Mouse (Mus musculus): ENCODE results near the gene Zfp106. TPM values are rescaled to one million over a fixed set of nuclear protein-coding genes. Genes with fewer than 3 reads are reported as not detected.
A peak's percentile ranks its signal among the peaks of the same experiment; 100 is the strongest.

Zfp106 gene
- total RNA-seq, 2 experiments from 2014 or later = 287 to 310 TPM

DNA sequence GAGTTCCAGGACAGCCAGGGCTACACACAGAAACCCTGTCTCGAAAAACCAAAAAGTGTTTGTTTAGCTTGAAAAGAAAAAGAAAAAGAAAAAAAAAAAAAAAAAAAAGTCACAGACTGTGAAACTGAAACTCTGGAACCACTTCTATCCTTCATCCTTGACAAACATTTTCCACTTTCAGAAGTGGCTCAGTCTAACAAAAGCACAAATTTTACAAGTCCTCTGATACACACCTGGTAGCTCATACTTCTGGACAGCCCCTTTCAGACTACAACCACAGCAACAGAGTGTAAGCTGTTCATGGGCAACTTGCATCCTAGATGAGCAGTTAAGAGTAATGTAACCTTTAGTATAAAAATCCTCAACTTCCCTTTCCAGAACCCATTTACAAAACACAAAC lies 2.1 kb downstream of the Zfp106 start:
- intact Hi-C loops (cut with DNase I; ENCODE audit: low total_unique reads) = no loop called here

GRCm38 (mm10) chr2:120558813-120559212 lies 4.8 kb downstream of the Zfp106 start:
- intact Hi-C loops (cut with DNase I; ENCODE audit: low total_unique reads) = no loop called here
- DNase-seq = no peak

More for the DNA sequence above, 2.1 kb downstream of the Zfp106 start:
- DNase-seq = no peak

DNA sequence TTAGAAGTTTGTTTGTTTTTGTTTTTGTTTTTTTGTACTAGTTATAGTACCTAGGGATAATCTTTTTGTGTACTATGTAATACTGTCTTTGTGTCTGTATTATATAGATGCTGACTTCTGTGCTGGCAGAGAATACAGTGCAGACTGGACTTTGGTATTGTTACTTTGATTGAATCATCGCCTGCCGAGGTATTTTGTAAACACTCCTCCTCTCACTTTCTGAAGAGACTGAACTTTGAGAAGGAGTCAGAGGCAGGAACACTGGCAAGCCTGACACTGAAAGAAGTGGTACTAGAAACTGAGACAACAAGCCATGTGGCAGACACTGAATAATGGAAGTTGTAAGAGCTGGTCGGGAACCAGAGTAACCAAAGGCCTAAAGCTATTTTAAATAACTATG lies 6.8 kb downstream of the Zfp106 start:
- DNase-seq = no peak
- intact Hi-C loops (cut with DNase I; ENCODE audit: low total_unique reads) = no loop called here

GRCm38 (mm10) chr2:120544732-120545131 lies 18.9 kb downstream of the Zfp106 start:
- no peak for DNase-seq
- intact Hi-C loops (cut with DNase I; ENCODE audit: low total_unique reads) = no loop called here

GRCm38 (mm10) chr2:120539778-120540208 lies 23.9 kb downstream of the Zfp106 start:
- intact Hi-C loops (cut with DNase I; ENCODE audit: low total_unique reads) = no loop called here
- DNase-seq = peak; percentile 74

DNA sequence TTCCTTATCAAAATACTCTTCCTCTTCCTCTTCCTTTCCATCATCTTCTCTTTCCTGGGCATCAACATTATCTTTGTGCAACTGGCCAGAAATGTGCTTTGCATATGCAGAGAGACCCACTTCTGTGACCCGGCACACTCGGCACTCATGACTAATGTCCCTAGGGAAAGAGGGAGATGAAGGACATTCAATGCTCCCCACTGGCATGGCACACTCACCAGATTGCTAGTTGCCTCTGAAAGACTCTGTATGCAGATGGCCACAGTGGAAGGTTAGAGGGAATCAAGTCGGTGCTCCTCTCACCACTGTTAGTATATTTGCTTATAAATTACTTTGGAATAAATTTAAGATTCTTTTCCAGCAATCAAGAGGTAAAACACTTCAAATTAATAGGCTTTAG lies 24.3 kb downstream of the Zfp106 start:
- intact Hi-C loops (cut with DNase I; ENCODE audit: low total_unique reads) = no loop called here
- no peak for DNase-seq

DNA sequence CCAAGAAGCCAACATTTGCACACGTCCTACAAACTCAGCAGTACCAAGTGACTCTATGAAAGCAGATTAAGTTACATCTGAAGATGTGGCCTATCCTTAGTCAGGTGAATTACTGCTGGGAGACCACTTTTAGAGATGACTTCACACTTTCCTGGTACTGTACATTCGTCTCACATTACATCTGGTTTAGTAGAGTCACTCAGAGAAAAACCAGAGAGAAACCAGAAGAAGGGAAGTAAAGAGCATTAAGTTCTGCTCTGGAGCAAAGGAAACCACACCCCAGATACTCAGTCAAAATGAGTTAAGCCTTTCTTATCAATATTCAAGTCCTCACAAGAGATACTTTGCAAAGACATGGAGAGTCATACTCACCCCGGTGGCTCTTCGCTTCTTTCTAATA lies 32.4 kb downstream of the Zfp106 start:
- no peak for DNase-seq
- intact Hi-C loops (cut with DNase I; ENCODE audit: low total_unique reads) = no loop called here

DNA sequence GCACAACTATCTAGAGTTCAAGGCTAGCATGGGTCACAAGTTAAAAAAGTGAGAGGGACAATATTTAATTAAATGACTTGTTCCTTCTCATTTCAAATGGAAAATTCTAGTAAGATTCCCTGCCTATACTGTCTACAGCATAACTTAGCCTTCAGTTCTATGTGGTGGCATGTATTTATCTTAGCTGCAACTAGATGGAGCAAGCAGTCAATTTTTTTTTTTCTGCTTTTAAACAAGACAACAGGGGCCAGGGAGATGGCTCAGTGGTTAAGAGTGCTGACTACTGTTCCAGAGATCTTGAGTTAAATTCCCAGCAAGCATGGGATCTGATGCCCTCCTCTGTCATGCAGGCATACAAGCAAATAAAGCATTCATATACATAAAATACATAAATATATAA lies 34.1 kb downstream of the Zfp106 start:
- intact Hi-C loops (cut with DNase I; ENCODE audit: low total_unique reads) = loop anchor here (5.0 kb wide), 1 partner anchor 78 kb away; the partner anchor contains the start of genes Haus2 and Lrrc57

DNA sequence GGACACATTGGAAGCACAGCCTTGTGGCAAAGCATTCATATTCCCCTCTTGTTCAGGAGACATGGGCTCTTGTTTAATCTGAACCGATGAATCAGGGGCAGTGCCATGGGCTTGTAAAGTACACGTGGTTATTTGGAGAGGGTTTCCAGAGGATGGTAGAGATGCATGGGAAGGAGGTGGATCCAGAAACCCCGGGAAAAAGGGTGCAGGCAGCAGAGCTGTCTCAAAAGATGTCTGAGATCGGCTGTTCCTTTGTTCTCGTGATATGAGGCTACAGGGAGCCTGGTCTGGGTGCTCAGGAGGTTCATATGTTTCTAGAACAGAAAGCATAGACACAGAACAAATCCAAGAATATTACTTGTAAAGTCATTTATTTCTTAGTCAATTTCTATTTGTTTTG lies 36.9 kb downstream of the Zfp106 start:
- DNase-seq = no peak
- intact Hi-C loops (cut with DNase I; ENCODE audit: low total_unique reads) = loop anchor here (5.0 kb wide), 1 partner anchor 81 kb away; the partner anchor contains the start of genes Haus2 and Lrrc57

More for the DNA sequence above, 34.1 kb downstream of the Zfp106 start:
- no peak for DNase-seq

DNA sequence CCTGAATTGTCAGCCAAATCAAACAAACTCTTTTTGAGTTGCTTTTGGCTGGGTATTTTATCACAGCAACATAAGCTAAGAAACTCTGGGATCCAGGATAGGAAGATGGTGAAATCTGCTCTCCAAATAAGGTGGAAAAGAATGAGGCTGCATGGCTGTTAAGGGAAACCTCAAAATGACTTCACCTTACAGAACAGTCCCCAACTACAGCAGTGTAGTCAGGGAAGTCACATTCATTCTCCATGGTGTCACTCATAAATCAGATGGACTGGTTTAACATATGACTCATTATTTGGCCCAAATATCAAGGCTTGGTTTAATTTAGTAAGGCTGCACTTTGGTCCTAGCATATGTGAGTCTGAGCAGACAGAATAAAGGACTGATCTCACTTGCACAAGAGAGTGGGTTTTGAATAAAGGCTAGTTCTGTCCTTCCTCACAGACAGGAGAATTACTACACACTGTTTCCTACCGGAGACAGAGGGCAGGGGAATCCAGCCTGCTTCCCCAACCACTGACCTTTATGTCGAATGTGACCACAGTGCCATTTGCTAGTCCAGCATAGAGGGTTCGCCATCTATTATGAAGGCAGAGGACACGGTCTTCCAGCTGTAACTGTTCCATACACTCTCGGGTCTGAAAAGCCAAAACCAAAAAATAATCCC lies 45.0 kb downstream of the Zfp106 start:
- no peak for DNase-seq
- intact Hi-C loops (cut with DNase I; ENCODE audit: low total_unique reads) = no loop called here

GRCm38 (mm10) chr2:120514181-120514580 lies 49.5 kb downstream of the Zfp106 start:
- DNase-seq = no peak
- intact Hi-C loops (cut with DNase I; ENCODE audit: low total_unique reads) = no loop called here

GRCm38 (mm10) chr2:120503992-120504391 lies 59.7 kb downstream of the Zfp106 start:
- DNase-seq = no peak
- intact Hi-C loops (cut with DNase I; ENCODE audit: low total_unique reads) = no loop called here

- intact Hi-C loops (cut with DNase I; ENCODE audit: low total_unique reads) = no loop called here
- no peak for DNase-seq
Observed at GRCm38 (mm10) chr2:120503094-120503493, 60.5 kb downstream of the Zfp106 start.

- peak; percentile 17 for DNase-seq
- intact Hi-C loops (cut with DNase I; ENCODE audit: low total_unique reads) = no loop called here
Observed at GRCm38 (mm10) chr2:120502605-120502990, 61.0 kb downstream of the Zfp106 start.

DNA sequence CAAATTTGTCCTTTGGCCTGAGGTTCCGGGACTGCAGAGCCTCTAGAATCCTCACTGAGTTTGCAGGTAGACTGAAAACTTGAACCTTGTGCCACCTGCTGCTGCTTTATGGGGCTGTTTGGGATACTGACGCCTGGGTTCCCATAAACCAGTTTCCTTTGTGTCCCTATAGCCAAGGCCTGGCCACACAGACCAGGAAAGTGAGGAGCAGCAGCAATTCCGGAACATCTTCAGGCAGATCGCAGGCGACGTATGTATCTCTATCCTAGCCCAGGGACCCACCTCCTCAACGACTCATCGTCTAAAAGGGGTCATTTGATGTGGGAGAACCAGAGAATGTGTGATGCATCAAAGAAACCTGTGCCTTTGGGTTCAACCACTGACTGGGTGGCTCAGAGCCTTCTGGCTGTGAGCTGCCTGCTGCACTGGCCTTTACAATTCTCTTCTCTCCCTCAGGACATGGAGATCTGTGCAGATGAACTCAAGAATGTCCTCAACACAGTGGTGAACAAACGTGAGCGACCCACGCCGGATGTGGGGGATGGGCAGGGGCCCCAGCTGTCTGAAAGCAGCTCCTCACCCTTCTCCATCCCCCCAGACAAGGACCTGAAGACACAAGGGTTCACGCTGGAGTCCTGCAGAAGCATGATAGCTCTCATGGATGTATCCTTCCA lies 61.6 kb downstream of the Zfp106 start:
- no peak for DNase-seq
- intact Hi-C loops (cut with DNase I; ENCODE audit: low total_unique reads) = no loop called here

DNA sequence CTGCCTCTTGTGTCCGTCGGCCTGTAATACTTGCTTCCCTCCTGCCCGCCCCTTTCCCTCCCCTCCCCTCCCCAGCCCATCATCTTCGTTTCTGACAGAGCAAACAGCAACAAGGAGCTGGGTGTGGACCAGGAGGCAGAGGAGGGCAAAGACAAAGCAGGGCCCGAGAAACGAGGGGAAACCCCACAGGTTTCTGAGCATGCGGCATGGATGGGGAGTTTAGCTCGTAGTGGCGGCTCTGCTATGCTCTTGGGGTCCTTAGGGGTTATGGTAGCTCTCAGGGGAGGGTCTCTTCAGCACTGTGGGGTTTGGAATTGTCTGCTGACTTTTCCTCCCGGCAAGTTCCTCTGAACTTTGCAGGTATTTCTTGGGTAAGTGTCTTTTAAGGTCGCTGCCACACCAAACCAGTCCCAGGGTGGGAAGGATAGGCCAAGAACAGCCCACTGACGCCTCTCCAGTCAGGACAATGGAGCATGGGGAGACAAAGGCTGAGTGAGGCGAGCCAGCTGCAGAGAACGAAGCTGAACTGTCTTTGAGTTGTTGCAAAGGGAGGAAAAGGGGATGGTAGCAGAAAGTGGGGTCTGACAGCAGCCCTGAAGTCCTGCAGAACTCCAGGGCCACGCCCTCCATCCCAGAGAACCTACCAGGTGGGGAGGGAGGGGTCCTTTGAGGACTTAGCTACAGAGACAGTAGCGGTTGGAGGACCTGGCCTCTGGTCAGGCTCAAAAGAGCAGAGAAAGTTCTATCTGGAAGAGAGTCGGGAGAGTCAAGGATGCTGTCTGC lies 62.3 kb downstream of the Zfp106 start:
- intact Hi-C loops (cut with DNase I; ENCODE audit: low total_unique reads) = no loop called here
- no peak for DNase-seq

DNA sequence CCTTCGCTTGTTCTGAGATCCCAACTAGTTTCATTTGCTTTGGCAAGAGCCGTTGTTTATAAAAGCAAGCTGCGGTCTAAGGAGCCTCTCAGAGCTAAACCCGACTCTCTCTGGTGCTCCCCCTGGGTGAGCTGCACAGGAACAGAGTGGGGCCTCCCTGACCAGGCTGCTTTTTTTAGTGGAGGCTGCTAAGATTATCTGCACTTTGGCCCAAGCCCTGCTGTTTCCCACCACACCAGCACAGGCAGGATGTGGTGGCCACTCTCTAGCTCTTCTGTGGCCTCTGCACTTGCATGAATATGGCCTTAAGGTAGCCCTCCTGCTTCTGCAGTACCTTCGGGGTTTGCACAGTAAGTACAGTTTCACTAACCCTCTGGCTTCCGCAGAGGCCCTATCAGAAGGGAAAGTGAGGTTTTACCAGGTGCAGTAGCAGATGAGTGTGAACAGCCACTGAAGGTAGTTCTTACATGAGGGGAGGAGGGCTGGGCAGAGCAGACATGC lies 63.6 kb downstream of the Zfp106 start:
- DNase-seq = no peak
- intact Hi-C loops (cut with DNase I; ENCODE audit: low total_unique reads) = no loop called here

DNA sequence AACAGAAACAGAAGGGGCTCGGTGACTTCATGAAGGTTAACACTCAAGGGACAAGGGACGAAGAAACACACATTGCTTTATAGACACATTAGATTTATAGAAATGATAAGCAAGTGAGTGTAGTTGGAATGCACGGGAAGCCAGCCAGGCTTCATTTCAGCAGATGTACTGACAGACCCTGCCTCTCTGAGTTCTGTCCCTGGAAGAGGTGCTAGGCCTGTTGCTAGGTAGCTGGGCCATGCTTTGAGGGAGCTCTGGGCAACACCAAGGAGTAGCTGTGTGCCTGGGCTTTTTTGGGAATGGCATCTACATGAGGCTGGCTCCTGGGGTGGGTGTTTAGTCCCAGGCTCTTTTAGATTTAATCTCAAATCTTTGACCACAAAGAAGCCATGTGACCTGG lies 67.1 kb downstream of the Zfp106 start:
- intact Hi-C loops (cut with DNase I; ENCODE audit: low total_unique reads) = no loop called here
- no peak for DNase-seq

DNA sequence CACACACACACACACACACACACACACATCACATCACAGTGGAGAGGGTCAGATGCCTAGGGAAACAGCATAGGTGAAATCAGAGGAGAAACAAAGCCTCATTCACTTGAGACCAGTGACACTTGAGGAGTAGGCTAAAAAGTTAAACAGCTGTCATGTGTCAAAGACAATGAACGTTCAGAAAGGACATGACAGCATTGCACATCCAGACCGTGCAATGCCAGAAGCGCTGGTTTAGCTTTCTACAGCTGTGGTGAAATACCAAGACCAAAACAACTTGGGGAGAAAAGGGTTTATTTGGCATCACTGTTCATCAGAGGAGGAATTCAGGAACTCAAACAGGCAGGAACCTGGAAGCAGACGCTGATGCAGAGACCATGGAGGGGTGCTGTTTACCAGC lies 70.4 kb downstream of the Zfp106 start:
- no peak for DNase-seq
- intact Hi-C loops (cut with DNase I; ENCODE audit: low total_unique reads) = no loop called here

GRCm38 (mm10) chr2:120484241-120484640 lies 79.4 kb downstream of the Zfp106 start:
- intact Hi-C loops (cut with DNase I; ENCODE audit: low total_unique reads) = loop anchor here (10.0 kb wide), 2 partner anchors 181 to 381 kb away; no protein-coding TSS in a partner anchor
- no peak for DNase-seq

Measured in gastrocnemius, postnatal 14 days (tissue).